Mouse (Mus musculus) adrenal gland, adult 2 months (tissue): ENCODE measurements around the gene Zswim1. TPM values are rescaled to one million over a fixed set of nuclear protein-coding genes. Genes with fewer than 3 reads are reported as not detected.

Experiments used
- DNase-seq: peaks from one replicate; pipeline ENCODE4 v3.0.0; 2021
- long read RNA-seq: library from polyadenylated mRNA; stranded (forward); transcript quantifications from one replicate; pipeline ENCODE4 v2.0.0, GENCODE M21; 2021
- polyA plus RNA-seq: library from polyadenylated mRNA; depleted of rRNA; stranded (reverse); fragments of >200 nt; gene quantifications from 2 replicates; pipeline ENCODE4 v1.2.3, GENCODE M21; 2012; rRNA removed
- total RNA-seq, 2 experiments: library from RNA; stranded (reverse); gene quantifications; 2 replicates each; pipeline ENCODE4 v1.2.3; 2021

Gene Zswim1
- total RNA-seq: 10 to 100 TPM; 11.0 to 11.7 TPM
- 19.7 and 21.8 TPM in 2 replicates for polyA plus RNA-seq
- long read RNA-seq, transcript Zswim1-201 (2 exons, 2,705 nt): major isoform, 10 of 11 reads
- long read RNA-seq, partial matches to known transcripts: 0 of 11 reads
- long read RNA-seq, other reads (novel, unspliced or antisense): 1 of 11 reads

GRCm38 (mm10) chr2:164822636-164823165, at the start of gene Zswim1:
Gene Zswim1, plus strand, starts transcription at chr2:164822686.
- DNase-seq: peak; percentile 100

GRCm38 (mm10) chr2:164773229-164773988, 49.1 kb upstream of the Zswim1 start:
- no peak for DNase-seq

GRCm38 (mm10) chr2:164773989-164774364, 48.5 kb upstream of the Zswim1 start:
- no peak for DNase-seq

GRCm38 (mm10) chr2:164776130-164776529, 46.4 kb upstream of the Zswim1 start:
- DNase-seq: no peak

- DNase-seq: no peak
Measured at GRCm38 (mm10) chr2:164776801-164777200, 45.7 kb upstream of the Zswim1 start.

- DNase-seq: no peak
Measured at GRCm38 (mm10) chr2:164777246-164778014, 45.1 kb upstream of the Zswim1 start.

- DNase-seq: no peak
Measured at GRCm38 (mm10) chr2:164778015-164778287, 44.5 kb upstream of the Zswim1 start.

- no peak for DNase-seq
Measured at GRCm38 (mm10) chr2:164778809-164779208, 43.7 kb upstream of the Zswim1 start.

- DNase-seq: no peak
Measured at GRCm38 (mm10) chr2:164779481-164780086, 42.9 kb upstream of the Zswim1 start, which contains the start of gene Tnnc2. Gene Tnnc2, minus strand, starts transcription at chr2:164779967.

GRCm38 (mm10) chr2:164781876-164782275, 40.6 kb upstream of the Zswim1 start:
- no peak for DNase-seq

GRCm38 (mm10) chr2:164783926-164784581, 38.4 kb upstream of the Zswim1 start:
- DNase-seq: no peak

- DNase-seq: peak; percentile 44
Measured at GRCm38 (mm10) chr2:164784869-164785420, 37.5 kb upstream of the Zswim1 start.

- peak; percentile 98 for DNase-seq
Measured at GRCm38 (mm10) chr2:164785481-164786387, 36.8 kb upstream of the Zswim1 start, which contains the start of gene Snx21. Gene Snx21, plus strand, starts transcription at chr2:164785823.

GRCm38 (mm10) chr2:164786388-164786885, 36.0 kb upstream of the Zswim1 start:
- no peak for DNase-seq

GRCm38 (mm10) chr2:164787032-164787431, 35.5 kb upstream of the Zswim1 start:
- no peak for DNase-seq

- no peak for DNase-seq
Measured at GRCm38 (mm10) chr2:164787779-164788178, 34.7 kb upstream of the Zswim1 start.

- DNase-seq: no peak
Measured at GRCm38 (mm10) chr2:164788411-164788810, 34.1 kb upstream of the Zswim1 start.

- peak; percentile 60 for DNase-seq
Measured at GRCm38 (mm10) chr2:164790451-164790850, 32.0 kb upstream of the Zswim1 start.

- DNase-seq: no peak
Measured at GRCm38 (mm10) chr2:164791841-164792261, 30.6 kb upstream of the Zswim1 start.
